Mouse (Mus musculus): ENCODE measurements around the gene Runx1.

DNA sequence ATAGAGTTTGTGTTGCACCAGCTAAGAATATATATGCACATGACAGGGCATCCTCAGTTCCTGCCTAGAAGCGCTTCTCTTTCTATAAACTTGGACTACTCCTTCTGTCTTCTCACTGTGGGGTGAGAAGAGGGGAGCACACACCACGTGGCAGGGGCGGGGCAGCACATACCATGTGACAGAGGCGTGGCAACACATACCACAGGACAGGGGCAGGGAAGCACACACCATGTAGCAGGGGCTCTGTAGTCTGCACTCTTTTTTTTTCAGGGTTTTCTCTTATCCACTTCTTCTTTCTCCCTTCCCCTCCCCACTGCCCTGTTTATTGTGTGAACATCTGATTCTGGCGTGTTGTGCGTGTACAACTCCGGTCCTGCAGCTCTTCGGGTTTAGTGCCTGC, 186.9 kb downstream of the Runx1 start:
- TF ChIP-seq TAL1 (IDR thresholded peaks at IDR 0.05; ENCODE audit: low read length) (no peak), GATA1 (IDR thresholded peaks at IDR 0.05; ENCODE audit: low read length) (no peak)

All from erythroblast, embryonic 14.5 days (primary cell).